Comparison of ENCODE assay signal across 28 mouse cellular contexts in genomic region chr14:30474416-30474815, GRCm38 (mm10). TPM values are rescaled to one million over a fixed set of nuclear protein-coding genes. Genes with fewer than 3 reads are reported as not detected.
A peak's percentile ranks its signal among the peaks of the same experiment; 100 is the strongest.
DNase-seq lines count a peak whose midpoint lies in the region; ATAC-seq and TF ChIP-seq lines count a peak whose summit lies in the region.
"Had no signal": no experiment of that assay in that cellular context is flagged by ENCODE, and none has a peak within 500 bp of the region (broad histone marks: within the 10 kb centered on the region; RNA-seq: fewer than 3 reads in every experiment).

No protein-coding gene starts in this region.

- no peaks in the 10 kb centered on the region for H3K27me3 ChIP-seq in kidney, adult 2 months (replicated peaks; ENCODE audit: control insufficient read depth, insufficient read depth, low read length)
- H3K27me3 ChIP-seq in kidney, embryonic 14.5 days (ENCODE audit: control insufficient read depth, insufficient read depth, low read length) = no peaks in the 10 kb centered on the region
- no peaks in the 10 kb centered on the region for H3K27me3 ChIP-seq in stomach, postnatal 0 days (ENCODE audit: control insufficient read depth, insufficient read depth, low read length)
- H3K27me3 ChIP-seq: CH12.LX; forebrain, embryonic 13.5 days; heart, embryonic 12.5 days; heart, embryonic 15.5 days had no signal

- ATAC-seq in kidney, embryonic 14.5 days (ENCODE audit: low FRiP score, low TSS enrichment) = 0 out of 2 replicates have a peak, but pooled peaks have one; percentile 22
- no peak for ATAC-seq in stomach, postnatal 0 days (ENCODE audit: low FRiP score, low TSS enrichment)
- ATAC-seq: forebrain, embryonic 13.5 days; forebrain, postnatal 0 days; Patski had no signal

- DNase-seq in kidney, adult 2 months = peak; percentile 61
- no peak for DNase-seq in kidney, adult 18-20 months
- DNase-seq in kidney, postnatal 14 days = peak; percentile 30
- no peak for DNase-seq in gastrocnemius, postnatal 25 days
- DNase-seq in stomach, postnatal 0 days (ENCODE audit: low spot score) = no peak
- DNase-seq in ovary, postnatal 14 days (ENCODE audit: low spot score) = no peak
- DNase-seq: adrenal gland, postnatal 10 days; adrenal gland, postnatal 36 days; B cell, adult 2 months; cerebellum, adult 18-20 months; cerebellum, adult 9-10 months; cerebellum, postnatal 14 days; forebrain, postnatal 0 days; gastrocnemius, adult 2 months; gastrocnemius, postnatal 14 days; heart, adult 18-20 months; heart, postnatal 10 days; heart, postnatal 36 days had no signal

- WGBS in kidney, adult 2 months = 67% methylated on average over 6 of the region's 6 CpGs
- WGBS in kidney, embryonic 14.5 days = 55% methylated on average over 6 of the region's 6 CpGs
- WGBS in stomach, postnatal 0 days = 78% methylated on average over 6 of the region's 6 CpGs

- no peak for TF ChIP-seq POLR2A in kidney, adult 2 months (IDR thresholded peaks at IDR 0.05; ENCODE audit: low read depth, low read length)

- TF ChIP-seq CTCF in kidney, adult 2 months (conservative IDR thresholded peaks at IDR 0.05; ENCODE audit: insufficient read depth, insufficient read length, low read depth, low read length) = no peak
- no peak for TF ChIP-seq CTCF in stomach, postnatal 0 days (IDR thresholded peaks at IDR 0.05; ENCODE audit: low read depth)

- no peak overlapping the region for H3K4me3 ChIP-seq in kidney, adult 2 months (ENCODE audit: insufficient read depth, low read depth, low read length)
- H3K4me3 ChIP-seq in kidney, embryonic 14.5 days (ENCODE audit: low read length) = no peak overlapping the region
- H3K4me3 ChIP-seq in stomach, postnatal 0 days (ENCODE audit: low read depth, low read length) = no peak overlapping the region
- H3K4me3 ChIP-seq: forebrain, embryonic 10.5 days; forebrain, embryonic 13.5 days; gastrocnemius, adult 2 months; heart, embryonic 12.5 days; heart, embryonic 15.5 days; hindbrain, embryonic 10.5 days; hindbrain, embryonic 13.5 days had no signal

- no peak for TF ChIP-seq EP300 in stomach, postnatal 0 days (optimal IDR thresholded peaks at IDR 0.05)

- H3K4me1 ChIP-seq in kidney, adult 2 months (ENCODE audit: control insufficient read depth, insufficient read depth, low read length) = no peaks in the 10 kb centered on the region
- no peaks in the 10 kb centered on the region for H3K4me1 ChIP-seq in kidney, embryonic 14.5 days (ENCODE audit: control insufficient read depth, insufficient read depth, low read length)
- no peaks in the 10 kb centered on the region for H3K4me1 ChIP-seq in stomach, postnatal 0 days (replicated peaks; ENCODE audit: control insufficient read depth, insufficient read depth)
- H3K4me1 ChIP-seq: forebrain, embryonic 10.5 days; heart, embryonic 12.5 days; hindbrain, embryonic 13.5 days had no signal

- no peaks in the 10 kb centered on the region for H3K36me3 ChIP-seq in kidney, adult 2 months (ENCODE audit: control insufficient read depth, insufficient read depth, low read length)
- no peaks in the 10 kb centered on the region for H3K36me3 ChIP-seq in kidney, embryonic 14.5 days (ENCODE audit: control insufficient read depth, insufficient read depth, low read length)
- H3K36me3 ChIP-seq in stomach, postnatal 0 days (ENCODE audit: control insufficient read depth, insufficient read depth, low read length) = no peaks in the 10 kb centered on the region
- H3K36me3 ChIP-seq: forebrain, embryonic 10.5 days; G1E; heart, embryonic 12.5 days; heart, embryonic 15.5 days; hindbrain, embryonic 10.5 days; hindbrain, embryonic 13.5 days had no signal

- H3K9ac ChIP-seq in kidney, embryonic 14.5 days (ENCODE audit: low read depth, low read length) = no peak overlapping the region
- no peak overlapping the region for H3K9ac ChIP-seq in stomach, postnatal 0 days (ENCODE audit: low read length)
- H3K9ac ChIP-seq: forebrain, embryonic 13.5 days; forebrain, postnatal 0 days; heart, embryonic 12.5 days; heart, embryonic 15.5 days; hindbrain, embryonic 13.5 days had no signal

- H3K27ac ChIP-seq in kidney, adult 2 months (ENCODE audit: insufficient read depth, low read depth, low read length) = no peak overlapping the region
- H3K27ac ChIP-seq in kidney, embryonic 14.5 days (ENCODE audit: low read depth, low read length) = no peak overlapping the region
- no peak overlapping the region for H3K27ac ChIP-seq in stomach, postnatal 0 days (replicated peaks)
- H3K27ac ChIP-seq: forebrain, embryonic 10.5 days; forebrain, embryonic 13.5 days; gastrocnemius, adult 2 months; heart, embryonic 15.5 days; hindbrain, embryonic 10.5 days; hindbrain, embryonic 13.5 days had no signal

- H3K9me3 ChIP-seq in kidney, embryonic 14.5 days (ENCODE audit: control insufficient read depth, low read length) = no peaks in the 10 kb centered on the region
- H3K9me3 ChIP-seq in stomach, postnatal 0 days (ENCODE audit: control insufficient read depth, low read length) = no peaks in the 10 kb centered on the region
- H3K9me3 ChIP-seq: forebrain, embryonic 10.5 days; forebrain, embryonic 13.5 days; G1E; heart, embryonic 12.5 days; heart, embryonic 15.5 days; hindbrain, embryonic 10.5 days; hindbrain, embryonic 13.5 days had no signal

- H3K4me2 ChIP-seq in kidney, embryonic 14.5 days (replicated peaks; ENCODE audit: low read depth, low read length) = no peak overlapping the region
- H3K4me2 ChIP-seq in stomach, postnatal 0 days (replicated peaks; ENCODE audit: low read depth) = no peak overlapping the region
- H3K4me2 ChIP-seq: forebrain, embryonic 13.5 days; heart, embryonic 12.5 days; heart, embryonic 15.5 days; hindbrain, embryonic 13.5 days had no signal

RNA-seq across cellular contexts. Expression of gene Dcp1a, which starts 4.9 kb away (rescaled TPM):
- polyA plus RNA-seq in kidney, adult 2 months (2012; rRNA removed) = 18.0 and 24.9 TPM in 2 replicates
- 19.0 and 31.1 TPM in 2 replicates for polyA plus RNA-seq in kidney, embryonic 14.5 days (2014; fragmentation: Nextera tagmentation; extraction: Ambion mirVana)
- 1 to 10 TPM; 8.0 to 8.4 TPM for total RNA-seq in gastrocnemius, postnatal 25 days (2021)
- polyA plus RNA-seq in stomach, postnatal 0 days (2015; fragmentation: Nextera tagmentation; extraction: Ambion mirVana) = 5.2 and 6.7 TPM in 2 replicates

RNA-seq across cellular contexts. Expression of gene Cacna1d, which starts 16.8 kb away (rescaled TPM):
- 4.0 and 4.9 TPM in 2 replicates for polyA plus RNA-seq in kidney, adult 2 months (2012; rRNA removed)
- polyA plus RNA-seq in kidney, embryonic 14.5 days (2014; fragmentation: Nextera tagmentation; extraction: Ambion mirVana) = 3.1 and 5.1 TPM in 2 replicates
- total RNA-seq in gastrocnemius, postnatal 25 days (2021) = under 1 TPM; 0.27 to 0.64 TPM
- 2.2 TPM in 2 replicates for polyA plus RNA-seq in stomach, postnatal 0 days (2015; fragmentation: Nextera tagmentation; extraction: Ambion mirVana)

Comparison
In these comparisons a context has a peak if more than half of its experiments do, and no peak if none do; other contexts are left out.
1. DNase-seq: peak in kidney, adult 2 months (single experiment) and kidney, postnatal 14 days (single experiment); none in kidney, adult 18-20 months (single experiment), gastrocnemius, postnatal 25 days (single experiment), stomach, postnatal 0 days (single experiment) and ovary, postnatal 14 days (single experiment).